Mouse (Mus musculus): ENCODE results near the gene Ets1.

The Ets1 gene

DNA sequence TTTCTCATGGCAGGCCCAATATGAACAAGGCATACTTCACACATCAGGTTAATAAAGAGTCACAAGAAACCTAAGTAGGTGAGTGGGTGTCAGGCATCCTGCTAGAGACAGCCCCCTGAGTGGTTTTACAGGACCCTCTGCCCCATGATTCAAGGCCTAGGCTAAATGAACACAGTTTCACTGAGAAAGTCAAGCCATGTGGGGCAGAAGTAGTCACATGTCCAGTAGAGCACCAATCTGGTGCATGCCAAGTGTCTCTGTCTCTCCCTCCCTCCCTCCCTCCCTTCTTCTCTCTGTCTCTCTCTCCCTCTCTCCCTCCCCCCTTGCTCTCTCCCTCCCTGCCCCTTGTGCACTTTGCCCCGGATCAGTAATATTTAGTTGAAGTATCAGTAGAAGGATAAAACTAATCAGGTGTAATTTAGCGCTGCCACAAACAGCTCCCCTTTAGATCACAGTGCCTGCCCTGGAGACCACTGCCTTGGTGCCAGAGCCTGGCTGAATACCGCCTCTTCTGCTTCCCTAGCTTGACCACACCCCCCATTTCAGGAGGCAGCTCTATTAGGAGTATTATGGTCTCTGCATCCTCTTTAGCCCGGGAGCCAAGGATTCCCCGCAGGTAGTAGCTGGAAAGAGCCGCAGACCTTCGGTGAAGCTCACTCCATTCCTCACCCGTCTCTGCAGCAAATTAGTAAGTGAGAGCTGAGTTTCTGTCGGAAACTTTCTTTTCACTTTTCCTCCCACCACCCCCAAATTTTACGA lies at the start of gene Ets1:
Ets1 (plus strand) TSS at position 595 of the 759 bp plus-strand sequence.
- in situ Hi-C loops (cut with MseI, MboI) = no loop called here

DNA sequence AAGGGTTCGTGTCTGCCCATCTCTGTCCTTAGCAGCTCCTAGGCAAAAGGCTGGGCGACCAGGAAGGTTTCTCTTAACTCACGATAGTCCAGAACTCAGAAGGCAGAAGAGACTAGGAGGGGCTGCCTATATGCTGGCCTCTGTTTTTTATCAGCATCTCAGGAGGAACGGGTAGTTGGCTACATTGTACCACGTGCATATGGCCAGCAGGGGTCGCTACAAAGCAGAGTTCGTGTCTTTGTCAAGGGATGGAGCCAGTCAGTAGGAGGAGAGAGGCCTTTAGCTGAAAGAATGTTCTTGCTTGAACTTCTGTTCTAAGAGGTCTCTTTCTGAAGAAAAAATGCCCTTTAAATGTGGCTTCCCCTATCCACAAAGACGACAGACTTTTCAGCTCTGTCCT lies 46.1 kb upstream of the Ets1 start:
- in situ Hi-C loops (cut with MseI, MboI) = loop anchor here (5.0 to 10.0 kb wide), 5 partner anchors 185 to 655 kb away; no protein-coding TSS in a partner anchor

DNA sequence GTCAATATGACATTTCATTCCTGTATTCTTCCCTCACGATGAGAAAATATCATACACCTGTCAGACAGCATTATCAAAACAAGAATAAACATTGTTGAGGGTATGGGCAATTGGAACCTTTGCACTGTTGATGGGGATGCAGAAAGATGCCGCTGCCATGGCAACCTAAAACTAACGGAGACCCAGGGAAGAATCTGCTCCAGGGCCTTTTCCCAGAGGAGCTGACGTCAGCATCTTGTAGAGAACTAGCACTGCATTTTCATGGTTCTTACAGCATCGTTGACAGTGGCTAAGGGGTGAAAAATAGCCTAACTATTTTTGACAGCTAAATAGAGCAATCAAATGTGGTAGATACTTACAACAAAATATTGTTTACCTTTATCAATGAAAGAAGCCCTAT lies 45.5 kb upstream of the Ets1 start:
- in situ Hi-C loops (cut with MseI, MboI) = loop anchor here (5.0 to 10.0 kb wide), 4 partner anchors 342 to 654 kb away; no protein-coding TSS in a partner anchor

DNA sequence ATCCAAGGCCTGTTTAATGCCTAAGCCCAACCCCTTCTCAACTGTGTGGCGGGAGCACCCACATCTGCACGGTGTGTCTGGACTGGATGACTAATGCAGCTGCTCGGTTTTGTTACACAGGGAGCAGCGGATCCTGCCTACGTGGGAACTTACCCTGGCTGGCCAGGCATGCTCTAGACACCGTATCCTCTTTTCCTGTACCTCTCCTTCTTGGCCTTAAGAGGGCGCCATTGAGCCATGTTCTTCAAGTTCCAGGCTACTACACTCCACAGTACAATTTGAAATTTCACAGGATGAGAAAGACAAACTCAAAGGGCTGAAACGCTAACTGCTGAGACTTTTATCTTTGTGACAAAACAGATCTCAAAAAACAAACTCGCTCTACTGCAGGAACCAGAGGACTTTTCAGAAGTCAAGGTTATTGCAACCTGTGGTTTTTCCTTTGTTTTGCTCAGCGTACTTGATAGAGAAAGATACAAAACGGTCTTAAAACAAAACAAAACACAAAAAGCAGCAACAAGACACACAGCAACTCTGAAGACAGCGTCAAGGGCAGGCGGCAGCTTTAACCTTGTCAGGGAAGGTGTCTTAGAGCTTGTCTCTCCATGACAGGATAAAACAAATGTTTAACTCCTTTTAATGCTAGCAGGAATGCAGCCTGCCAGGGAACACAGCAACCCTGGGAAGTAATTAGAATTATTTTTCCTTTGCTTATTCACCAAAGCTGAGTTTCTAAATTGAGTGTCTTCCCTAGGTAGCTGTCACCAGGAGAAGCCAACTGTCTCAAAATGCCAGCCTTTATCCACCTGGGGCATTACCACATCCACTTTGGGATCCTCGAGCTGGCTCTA lies 44.1 kb upstream of the Ets1 start:
- in situ Hi-C loops (cut with MseI, MboI) = loop anchor here (5.0 to 10.0 kb wide), 4 partner anchors 340 to 653 kb away; no protein-coding TSS in a partner anchor

DNA sequence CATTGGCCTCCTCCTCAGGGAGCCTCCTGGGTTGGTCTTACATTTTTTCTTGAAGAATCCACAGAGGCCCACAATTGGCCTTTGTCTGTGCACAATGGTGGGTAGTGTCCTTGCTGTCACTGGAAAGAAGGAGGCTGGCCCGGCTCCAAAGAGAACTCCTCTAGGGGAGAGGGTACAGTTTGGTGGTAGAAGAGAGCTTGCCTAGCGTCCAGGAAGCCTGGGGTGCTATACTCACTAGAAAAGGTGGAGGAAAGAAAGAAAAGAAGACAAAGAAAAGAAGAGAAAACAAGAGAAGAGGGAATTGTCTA lies 43.5 kb upstream of the Ets1 start:
- in situ Hi-C loops (cut with MseI, MboI) = loop anchor here (5.0 to 10.0 kb wide), 4 partner anchors 340 to 652 kb away; no protein-coding TSS in a partner anchor

DNA sequence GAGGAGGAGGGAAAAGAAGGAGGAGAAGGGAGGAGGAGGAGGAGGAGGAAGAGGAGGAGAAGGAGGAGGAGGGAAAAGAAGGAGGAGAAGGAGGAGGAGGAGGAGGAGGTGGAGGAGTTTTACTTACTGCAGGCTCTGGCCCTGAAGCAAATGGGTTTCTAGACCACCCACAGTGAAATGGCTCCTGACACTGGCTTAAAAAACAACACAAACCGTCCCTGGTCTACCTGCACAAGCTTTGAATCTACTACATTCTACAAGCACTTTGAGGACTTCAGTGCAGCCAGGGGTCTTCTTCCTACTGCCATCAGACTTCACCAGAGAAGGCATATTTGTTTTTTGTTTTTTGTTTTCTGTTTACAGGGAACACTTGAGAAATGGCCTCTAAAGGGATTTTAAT lies 42.2 kb upstream of the Ets1 start:
- in situ Hi-C loops (cut with MseI, MboI) = loop anchor here (5.0 to 10.0 kb wide), 4 partner anchors 338 to 651 kb away; no protein-coding TSS in a partner anchor

DNA sequence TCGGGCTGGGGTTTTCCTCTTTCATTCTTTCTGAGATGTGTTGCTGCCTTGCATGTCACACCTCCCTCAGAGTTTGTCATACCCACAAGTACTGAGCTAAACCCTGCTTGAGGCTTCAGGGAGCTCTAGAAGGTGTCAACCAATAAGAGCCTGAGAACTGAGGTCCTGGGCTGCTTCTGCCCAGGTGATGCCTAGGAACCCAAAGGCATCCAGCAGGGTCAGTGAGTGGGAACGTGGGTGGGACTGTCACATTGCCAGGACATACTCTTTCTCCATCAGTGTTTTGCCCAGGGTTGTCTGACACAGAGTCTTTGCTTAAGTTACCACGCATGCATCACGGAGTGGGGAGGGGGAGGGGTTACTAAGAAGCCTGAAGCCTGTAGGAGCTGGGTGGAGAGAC lies 41.7 kb upstream of the Ets1 start:
- in situ Hi-C loops (cut with MseI, MboI) = loop anchor here (5.0 to 10.0 kb wide), 4 partner anchors 338 to 650 kb away; no protein-coding TSS in a partner anchor

DNA sequence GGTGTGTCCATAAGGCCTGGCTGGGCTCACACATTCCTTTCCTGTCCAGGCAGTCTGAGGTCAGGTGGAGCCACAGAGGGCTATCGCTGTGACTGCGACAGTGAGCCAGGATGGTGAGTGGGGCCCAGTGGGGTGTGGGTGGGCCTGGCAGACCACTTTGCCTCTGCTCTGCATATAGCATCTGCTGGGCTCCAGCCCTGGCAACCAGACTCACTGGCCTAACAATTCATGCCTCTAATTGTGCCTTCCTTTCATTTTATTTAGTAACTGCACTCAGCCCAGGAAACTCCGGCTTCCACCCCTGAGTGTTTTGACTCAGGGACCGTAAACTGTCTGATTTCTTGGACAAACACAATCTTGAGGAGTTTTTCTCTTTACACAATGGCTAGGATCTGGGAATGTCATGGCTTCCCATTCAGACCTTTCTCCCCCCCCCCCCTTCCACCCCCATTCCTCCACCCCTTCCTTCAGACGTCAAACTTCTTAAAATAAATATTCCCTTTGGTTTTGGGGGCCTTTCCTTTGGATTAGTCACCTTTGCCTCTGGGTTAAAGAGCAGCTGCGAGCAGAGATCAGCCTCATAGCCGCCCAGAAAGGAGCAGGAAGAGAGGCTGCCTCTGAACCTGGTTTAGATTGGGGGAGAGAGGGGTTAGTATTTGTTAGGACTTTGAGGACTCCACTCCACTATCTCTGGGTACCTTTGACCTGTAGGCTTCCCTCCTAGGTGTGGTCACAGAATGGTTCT lies 40.8 kb upstream of the Ets1 start:
- in situ Hi-C loops (cut with MseI, MboI) = loop anchor here (10.0 kb wide), 1 partner anchor 650 kb away; no protein-coding TSS in a partner anchor

DNA sequence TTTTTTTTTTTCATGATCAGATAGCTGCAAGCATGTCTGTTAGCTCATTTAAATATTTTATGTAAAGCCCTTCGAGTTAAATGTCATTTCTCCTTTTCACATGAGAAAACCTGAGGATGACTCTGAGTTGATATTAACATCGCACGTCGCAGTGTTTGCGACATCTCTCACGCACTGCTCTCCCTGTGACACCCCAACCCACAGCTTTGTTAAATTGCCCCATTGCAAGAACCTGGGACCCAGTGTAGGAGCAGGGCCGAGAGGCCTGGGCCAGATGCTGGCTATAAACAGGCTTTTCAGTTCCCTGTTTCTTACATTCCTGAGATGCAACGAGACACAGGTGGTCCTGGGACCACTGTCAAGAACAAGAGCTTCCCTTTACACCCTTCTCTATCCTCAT lies 39.7 kb upstream of the Ets1 start:
- in situ Hi-C loops (cut with MseI, MboI) = loop anchor here (10.0 kb wide), 1 partner anchor 648 kb away; no protein-coding TSS in a partner anchor

DNA sequence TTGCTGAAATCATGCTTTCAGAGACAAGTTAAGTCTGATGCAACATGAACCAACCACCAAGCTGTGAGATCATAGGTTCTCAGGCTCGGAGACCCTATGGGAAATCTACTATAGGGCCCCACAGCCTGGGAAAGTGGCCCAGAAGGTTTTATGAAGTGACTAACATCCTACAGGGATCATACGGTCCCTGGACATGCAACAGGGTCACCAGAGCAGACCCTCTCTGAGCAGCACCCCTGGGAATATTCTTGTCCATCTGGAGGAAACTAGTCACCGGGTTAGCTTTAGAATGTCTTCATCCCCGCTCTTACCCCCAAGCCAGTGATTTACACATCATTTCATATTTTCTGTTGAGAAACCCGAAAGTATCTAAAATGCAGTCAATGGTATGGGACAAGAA lies 34.1 kb upstream of the Ets1 start:
- in situ Hi-C loops (cut with MseI, MboI) = no loop called here

DNA sequence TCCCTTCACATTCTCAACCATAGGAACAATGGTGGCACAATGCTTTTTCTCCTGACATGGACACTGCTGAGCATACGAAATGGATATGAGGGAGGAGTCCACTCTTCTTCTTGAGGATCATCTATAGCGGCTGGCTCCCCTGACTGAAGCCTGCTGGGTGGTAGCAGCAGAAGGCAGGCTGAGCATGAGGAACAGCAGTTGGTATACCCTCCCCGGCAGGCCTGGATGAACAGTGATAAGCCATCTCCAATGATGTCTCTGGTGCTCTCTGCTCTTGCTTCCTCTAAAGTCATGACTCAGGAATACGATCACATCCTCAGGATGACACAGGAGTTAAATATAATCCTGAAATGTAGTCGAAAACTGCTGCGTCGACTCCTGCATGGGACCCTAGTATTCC lies 32.9 kb upstream of the Ets1 start:
- in situ Hi-C loops (cut with MseI, MboI) = no loop called here

DNA sequence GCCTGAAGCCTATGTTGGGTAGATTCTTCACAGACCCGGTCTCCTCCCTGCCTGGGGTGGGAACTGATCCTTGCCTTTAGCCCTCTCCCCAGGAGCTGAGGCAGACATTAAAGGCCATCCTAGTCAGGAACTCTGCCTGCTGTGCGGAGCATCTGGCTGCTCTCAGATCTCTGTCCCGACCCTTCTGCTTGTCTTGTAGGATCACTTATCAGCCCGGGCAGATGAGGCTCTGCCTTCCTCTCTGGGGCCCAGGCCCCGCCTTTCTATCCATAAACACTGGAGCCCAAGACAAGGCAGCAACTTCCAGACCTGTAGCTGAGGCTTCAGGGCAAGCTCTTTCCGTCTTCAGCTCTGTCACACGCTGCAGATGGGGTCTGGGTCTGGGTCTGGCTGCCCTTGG lies 28.8 kb upstream of the Ets1 start:
- in situ Hi-C loops (cut with MseI, MboI) = no loop called here

DNA sequence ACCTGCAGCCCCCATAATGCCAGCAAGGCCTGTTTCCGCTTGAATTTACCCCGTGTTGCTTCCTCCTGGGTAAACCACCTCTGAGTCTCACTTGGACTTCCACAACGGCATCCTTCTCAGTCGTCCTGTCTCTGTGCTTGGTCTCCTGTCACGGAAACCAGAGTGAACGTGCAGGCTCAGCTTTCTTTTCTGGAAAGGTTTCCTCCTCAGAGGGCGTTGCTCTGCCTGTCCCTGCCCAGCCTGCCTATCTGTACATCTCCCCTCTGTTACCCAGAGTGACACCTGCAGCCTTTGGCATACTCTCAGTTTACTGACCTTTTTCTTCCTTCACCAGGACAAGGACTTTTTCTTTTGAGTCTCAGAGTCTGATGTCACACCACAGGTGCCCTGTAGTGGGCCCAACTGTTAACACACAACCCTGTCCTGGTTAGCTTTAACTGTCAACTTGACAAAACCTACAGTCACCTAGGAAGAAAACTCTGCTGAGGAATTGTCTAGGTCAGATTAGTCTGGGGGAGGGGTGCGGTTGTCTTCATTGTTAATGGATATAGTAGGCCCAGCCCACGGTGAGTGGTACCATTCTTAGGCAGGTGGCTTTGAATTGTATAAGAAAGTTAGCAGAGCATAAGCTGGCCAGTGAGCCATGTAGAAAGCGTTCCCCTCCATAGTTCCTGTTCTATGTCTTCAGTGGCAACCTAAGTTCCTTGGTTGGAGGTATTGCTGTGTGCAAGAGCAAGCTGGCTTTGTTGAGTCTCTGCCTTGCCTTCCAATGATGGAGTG lies 27.0 kb upstream of the Ets1 start:
- in situ Hi-C loops (cut with MseI, MboI) = no loop called here

DNA sequence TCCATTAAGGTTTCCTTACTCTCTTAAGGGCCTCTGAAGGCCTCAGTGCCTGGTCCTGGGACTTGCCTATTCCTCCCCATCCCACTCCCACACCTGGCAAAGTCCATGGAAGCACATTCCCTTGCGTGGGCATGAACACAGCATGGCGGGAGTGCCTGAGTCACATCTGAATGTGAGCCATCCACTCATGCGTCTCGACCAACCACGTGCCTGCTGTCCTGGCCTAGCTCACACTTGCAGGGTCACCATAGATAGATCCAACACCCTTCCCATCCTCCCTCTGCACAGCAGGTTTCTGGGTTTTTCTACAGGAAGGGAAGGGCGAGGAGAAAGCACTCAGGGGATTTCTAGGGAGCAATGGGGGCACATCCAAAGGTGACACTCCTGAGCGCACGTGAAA lies 25.8 kb upstream of the Ets1 start:
- in situ Hi-C loops (cut with MseI, MboI) = no loop called here

DNA sequence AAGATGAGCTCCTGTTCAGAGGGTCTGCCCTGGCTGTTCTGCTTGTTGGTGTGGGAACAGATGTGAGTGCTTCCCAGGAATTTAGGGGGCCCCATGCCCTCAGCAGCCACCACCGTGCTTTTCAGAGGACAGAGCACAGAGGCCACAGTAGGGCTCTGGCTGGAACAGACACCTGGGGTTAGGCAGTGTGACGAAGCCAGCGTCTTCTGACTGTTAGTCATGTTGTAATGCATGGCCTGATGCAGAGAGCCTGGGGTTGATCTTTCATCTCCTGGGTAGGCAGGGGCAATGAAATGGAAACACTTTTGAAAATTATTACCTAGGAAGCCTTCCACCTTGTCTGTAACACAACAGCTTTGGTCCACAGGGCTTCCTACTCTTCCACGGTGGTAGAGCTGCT lies 25.4 kb upstream of the Ets1 start:
- in situ Hi-C loops (cut with MseI, MboI) = no loop called here

DNA sequence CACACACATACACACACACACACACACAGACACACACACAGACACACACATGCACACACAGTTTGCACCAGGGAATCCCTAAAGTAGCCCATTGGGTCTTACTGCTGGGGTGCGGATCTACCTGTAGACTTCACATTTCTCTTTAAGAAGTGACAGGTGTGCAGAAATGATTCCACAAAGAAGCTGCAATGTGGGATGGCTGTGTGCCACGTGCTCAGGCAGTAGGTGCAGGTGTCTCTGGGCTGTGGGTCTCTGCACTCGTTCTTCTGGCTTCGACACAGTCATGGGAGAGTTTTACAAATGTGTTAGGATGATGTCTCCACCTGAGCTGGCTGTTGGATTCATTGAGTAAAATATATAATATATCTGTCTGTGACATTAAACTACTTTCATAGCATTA lies 24.7 kb upstream of the Ets1 start:
- in situ Hi-C loops (cut with MseI, MboI) = no loop called here

DNA sequence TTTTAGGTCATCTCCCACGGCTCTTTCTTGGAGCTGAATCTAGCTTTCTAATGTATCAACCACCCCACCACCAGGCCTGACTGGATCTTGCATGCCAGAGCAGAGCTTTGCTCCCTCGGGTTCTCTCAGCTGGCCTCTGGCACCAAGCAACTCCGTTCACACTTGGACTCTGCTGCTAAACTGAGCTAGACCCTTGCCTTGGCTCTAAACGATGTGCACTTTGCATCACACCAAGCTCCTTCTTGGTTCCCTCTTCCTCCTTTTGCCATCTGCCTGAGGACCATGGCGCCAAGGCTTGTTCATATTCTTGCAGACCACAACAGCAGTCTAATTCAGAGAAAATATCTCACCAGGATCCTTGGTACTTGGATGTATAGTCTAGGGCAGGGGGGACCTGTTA lies 23.6 kb upstream of the Ets1 start:
- in situ Hi-C loops (cut with MseI, MboI) = no loop called here

DNA sequence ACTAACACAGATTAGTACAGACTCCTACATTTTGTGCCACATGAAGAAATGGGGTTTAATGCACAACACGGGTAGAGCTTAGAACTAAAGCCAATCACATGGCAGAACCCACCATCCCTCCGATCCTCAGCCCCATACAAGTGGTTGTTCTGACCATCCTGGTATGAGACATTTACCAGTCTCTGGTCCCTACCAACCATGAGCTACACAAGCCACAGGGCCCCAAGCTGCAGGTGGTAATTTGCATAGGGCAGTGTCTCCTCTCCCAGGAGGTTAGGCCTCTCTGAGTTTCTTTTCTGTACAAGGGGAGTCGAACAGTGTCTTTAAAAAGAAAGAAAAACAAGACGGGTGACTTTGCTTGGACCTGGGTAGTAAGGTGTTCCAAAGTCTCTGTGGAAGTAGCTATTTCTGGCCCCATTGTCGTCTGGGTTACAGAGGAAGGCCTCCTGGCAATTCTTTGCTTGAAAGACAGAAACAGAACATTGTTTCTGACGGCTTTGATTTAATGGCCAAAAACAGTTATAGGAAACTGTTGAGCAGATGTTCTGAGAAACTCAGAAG lies 23.1 kb upstream of the Ets1 start:
- in situ Hi-C loops (cut with MseI, MboI) = no loop called here

DNA sequence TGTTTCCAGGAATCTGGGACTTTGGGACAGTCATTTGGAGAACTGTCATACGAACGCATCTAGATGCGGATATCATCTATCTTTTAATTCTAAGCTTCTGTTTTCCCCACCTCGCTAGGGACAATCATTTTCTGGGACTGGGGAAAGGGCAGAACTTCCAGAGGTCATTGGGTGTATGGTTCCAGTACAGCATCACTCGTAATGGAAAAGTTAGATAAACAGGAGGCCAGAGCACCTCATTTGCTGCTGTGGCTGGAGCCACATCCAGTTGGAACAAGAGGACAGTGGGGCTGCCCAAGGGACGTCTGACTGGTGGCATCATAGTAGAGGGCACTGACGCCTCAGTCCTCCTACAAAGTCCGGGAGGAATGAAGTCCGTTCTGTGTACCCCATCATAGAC lies 21.8 kb upstream of the Ets1 start:
- in situ Hi-C loops (cut with MseI, MboI) = no loop called here

DNA sequence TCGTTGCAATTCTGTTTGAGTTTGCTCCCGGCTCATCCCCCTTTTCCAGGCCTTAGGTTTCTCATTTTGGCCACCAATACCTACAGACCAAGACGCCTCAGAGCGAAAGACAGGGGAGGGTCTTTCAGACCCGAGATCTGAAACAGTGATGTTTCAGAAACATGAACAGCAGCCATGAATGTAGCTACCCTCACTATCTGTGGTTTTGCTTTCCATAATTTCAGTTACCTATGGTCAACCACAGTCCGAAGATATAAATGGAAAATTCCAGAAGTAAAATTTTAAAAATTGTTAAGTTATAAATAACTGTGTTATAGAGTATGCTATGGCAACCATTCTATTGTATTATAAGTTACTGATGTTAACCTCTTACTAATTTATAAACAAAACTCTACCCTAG lies 20.6 kb upstream of the Ets1 start:
- in situ Hi-C loops (cut with MseI, MboI) = no loop called here

DNA sequence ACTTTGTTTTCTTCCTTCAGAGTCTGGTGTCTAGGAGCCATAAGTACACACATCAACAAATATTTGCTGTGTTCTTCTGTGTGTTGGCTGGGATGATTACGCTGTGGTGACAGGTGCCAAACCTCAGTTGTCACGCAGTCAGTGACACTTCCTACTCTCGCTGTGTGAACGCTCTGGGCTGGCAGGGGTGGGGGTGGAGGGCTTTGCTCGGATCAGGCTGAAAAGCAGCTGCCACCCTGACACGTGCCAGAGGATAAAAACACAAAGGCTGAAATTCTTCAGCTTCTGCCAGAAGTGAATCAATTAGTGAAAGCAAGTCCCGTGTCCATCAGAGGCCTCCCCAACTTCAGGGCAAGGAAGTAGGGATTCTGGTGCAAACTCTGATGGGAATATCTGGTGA lies 20.0 kb upstream of the Ets1 start:
- in situ Hi-C loops (cut with MseI, MboI) = no loop called here

Data from mouse trophoblast stem cell (cell line).